Mouse (Mus musculus) adrenal gland, postnatal 14 days (tissue): ENCODE results near the gene Tnfsf15. TPM values are rescaled to one million over a fixed set of nuclear protein-coding genes. Genes with fewer than 3 reads are reported as not detected.
A peak's percentile ranks its signal among the peaks of the same experiment; 100 is the strongest.

ENCODE experiments used
- DNase-seq: peaks from one replicate; pipeline ENCODE4 v3.0.0; 2021; ENCODE audit warnings: mixed read lengths
- total RNA-seq: library from RNA; stranded (reverse); gene quantifications from 2 replicates; pipeline ENCODE4 v1.2.3, GENCODE M21; 2021

Gene Tnfsf15
- total RNA-seq, 1 experiment from 2014 or later, result 0.37 TPM

- DNase-seq, result peak; percentile 24
Observed at GRCm38 (mm10) chr4:63742101-63742500, 2.8 kb downstream of the Tnfsf15 start.

DNA sequence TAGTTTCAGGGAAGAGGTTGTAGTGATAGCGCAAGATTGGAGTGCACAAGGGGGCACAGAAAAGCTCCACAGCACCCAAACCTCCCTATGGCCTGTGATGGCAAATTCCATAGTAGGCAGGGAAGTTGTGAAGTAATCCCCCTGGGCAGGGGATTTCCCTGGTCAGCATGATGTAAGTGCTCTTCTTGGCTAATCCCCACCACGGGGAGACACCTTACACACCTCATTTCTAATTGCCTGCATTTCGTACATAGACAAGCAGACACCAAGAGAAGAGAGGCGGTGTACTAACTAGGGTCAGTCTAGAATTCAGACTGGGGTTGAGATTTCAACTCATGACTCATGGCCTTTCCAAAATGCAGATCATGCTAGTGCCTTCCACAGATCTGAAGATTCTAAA is 4.2 kb downstream of the Tnfsf15 start:
- no peak for DNase-seq

- no peak for DNase-seq
Observed at GRCm38 (mm10) chr4:63740001-63740400, 4.9 kb downstream of the Tnfsf15 start.

DNA sequence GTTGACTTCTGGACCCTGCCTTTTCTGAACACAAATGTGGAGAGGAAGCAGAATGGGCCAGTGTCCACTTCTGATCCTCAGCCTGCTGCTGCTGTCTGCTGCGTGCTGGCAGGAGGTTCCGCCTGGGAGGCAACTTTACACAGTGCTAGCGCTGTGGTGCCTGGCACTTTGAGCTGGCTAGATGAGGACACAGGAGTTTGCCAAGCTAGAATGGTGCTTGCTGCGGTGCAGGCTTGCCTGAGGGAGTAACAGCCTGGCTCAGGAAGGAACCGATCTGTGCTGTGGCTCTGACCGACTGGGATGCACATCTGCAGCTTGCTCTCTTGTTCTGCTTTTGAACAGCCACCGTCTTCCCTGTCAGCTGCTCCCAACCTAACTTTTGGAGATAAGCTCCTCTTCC is 5.4 kb downstream of the Tnfsf15 start:
- peak; percentile 43 for DNase-seq

DNA sequence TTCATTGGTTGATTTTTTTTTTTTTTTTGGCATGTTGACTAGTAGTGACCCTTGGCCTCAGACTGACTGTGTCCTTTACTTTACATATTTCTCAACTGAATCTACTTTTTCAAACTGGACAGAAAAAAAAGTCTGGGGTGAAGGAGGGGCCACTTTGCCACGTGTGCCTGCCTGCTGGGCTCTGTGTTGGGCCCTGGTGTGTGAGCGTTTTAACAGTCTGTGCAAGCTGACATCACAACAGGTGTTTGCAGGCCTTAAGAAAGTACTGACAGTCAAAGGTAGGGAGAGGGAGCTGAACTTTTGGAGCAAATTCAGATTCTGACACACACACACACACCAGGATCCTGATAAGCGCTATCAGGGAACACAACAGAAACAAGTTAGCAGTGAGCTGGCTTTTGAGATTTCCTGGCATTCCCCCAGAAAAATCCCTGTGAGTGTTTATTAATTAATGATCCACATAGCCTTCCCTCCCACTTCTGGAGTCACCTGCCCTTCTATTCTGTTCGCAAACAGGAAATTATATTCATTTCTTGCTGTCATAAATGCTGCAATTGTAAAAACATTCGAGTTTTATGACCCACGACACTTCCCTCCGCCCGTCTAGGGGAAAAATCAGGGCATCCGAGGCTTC is 6.4 kb downstream of the Tnfsf15 start:
- no peak for DNase-seq

DNA sequence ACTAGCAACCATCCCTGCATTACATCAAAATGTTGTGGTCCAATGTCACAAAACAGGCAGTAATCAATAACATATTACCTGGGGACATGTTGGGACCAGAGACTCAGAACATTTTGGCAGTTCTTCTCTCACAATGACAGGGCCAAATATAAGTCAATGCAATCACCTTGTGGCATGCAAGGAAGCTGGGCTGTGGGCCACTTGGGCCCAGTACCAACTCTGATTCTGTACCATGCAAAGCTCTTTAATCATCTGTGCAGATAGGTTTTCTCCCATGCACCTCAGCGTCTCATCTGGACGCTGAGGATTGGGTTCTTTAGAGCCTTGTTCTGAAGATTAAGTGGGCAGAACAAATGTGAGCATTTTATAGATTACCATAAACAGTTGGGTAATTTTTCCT is 13.6 kb downstream of the Tnfsf15 start:
- no peak for DNase-seq

- DNase-seq, result no peak
Observed at GRCm38 (mm10) chr4:63726727-63727126, 18.2 kb downstream of the Tnfsf15 start.

- DNase-seq, result peak; percentile 50
Observed at GRCm38 (mm10) chr4:63725981-63726380, 18.9 kb downstream of the Tnfsf15 start.

DNA sequence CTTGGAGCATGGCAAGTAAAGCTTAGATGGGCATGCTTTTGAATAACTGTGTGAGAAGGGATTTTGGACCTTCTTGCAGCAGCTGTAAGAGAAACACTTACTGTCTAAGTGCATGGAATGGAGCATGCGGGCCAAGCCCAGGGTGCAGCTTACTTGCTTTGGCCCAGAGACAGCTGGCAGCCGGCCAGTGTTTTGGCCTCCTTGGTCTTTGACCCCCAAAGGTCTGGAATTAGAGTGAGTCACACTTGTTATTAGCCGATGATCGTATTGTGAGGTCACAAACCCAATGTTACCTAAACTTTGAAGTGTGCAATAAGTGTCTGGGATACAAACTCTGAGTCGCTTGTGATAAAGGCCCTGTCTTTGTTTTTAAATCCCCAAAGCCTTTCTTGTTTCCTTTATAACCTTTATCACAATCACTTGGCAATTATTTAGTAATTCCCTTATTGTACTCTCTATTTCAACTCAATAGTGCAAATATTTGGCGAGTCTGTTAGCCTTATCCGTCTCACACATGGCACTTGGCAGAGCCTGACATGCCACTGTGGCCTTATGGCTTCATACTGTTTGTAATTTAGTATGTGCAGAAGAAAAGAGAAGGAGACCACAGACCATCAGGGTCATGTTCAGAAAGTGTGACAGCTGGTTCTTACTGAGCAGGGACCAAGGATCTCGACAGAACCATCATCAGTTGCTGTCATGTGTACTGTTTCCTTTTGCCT is 26.8 kb downstream of the Tnfsf15 start:
- peak; percentile 91 for DNase-seq

- DNase-seq, result no peak
Observed at GRCm38 (mm10) chr4:63711886-63712285, 33.0 kb downstream of the Tnfsf15 start.

GRCm38 (mm10) chr4:63710431-63711220 is 34.3 kb downstream of the Tnfsf15 start:
- peak; percentile 50 for DNase-seq

DNA sequence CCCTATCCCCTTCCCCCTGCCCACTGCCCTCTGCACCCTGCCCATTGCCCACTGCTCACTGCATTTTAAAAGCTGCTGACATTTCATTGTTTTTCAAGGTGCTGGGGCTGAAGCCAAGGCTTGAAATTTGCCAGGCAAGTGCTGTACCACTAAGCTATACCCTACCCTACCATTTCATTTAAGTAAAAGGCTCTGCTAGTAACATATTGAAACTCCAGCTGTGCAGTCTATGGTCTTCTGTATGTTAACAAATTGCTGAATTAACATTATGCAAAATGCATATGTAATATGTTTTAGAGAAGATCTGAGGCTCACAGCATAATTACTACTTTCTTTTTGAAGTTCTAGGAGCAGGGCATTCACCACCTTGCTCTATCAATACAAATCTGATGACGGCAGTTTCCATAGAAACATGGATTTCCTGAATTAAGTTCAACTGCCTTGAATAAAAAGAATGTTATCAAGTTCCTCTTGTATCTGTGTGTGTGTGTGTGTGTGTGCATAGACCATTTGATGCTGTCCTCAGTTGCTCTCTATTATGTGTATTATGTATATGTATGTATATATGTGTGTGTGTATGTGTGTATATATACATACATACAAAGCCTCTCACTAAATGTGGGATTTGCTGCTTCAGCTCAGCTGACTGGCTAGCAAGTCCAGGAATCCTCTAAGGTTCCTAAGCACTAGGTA is 38.5 kb downstream of the Tnfsf15 start:
- no peak for DNase-seq

- no peak for DNase-seq
Observed at GRCm38 (mm10) chr4:63704232-63704631, 40.7 kb downstream of the Tnfsf15 start.

GRCm38 (mm10) chr4:63703686-63704085 is 41.2 kb downstream of the Tnfsf15 start:
- DNase-seq, result no peak

- DNase-seq, result no peak
Observed at GRCm38 (mm10) chr4:63702006-63702704, 42.8 kb downstream of the Tnfsf15 start.

- DNase-seq, result no peak
Observed at GRCm38 (mm10) chr4:63699749-63700148, 45.2 kb downstream of the Tnfsf15 start.

DNA sequence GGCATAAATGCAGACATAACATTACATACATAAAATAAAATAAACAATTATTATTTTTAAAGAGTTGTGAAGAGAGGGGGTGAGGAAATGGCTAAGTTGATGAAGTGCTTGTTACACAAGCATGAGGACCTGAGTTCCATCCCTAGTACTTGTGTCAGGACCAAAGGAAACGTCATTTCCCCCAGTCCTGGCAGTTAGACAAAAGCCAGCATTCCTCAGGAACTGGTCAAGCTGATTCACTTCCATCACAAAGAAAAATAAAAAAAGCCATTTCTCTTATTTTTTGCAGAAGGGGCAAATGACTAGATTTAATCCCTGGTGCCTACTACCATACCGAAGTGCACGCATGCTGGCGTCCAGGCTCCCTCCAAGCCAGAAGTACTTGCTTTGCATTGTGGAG is 48.0 kb downstream of the Tnfsf15 start:
- no peak for DNase-seq

GRCm38 (mm10) chr4:63692351-63692750 is 52.6 kb downstream of the Tnfsf15 start:
- no peak for DNase-seq

- no peak for DNase-seq
Observed at GRCm38 (mm10) chr4:63687429-63687828, 57.5 kb downstream of the Tnfsf15 start.

GRCm38 (mm10) chr4:63686157-63686556 is 58.8 kb downstream of the Tnfsf15 start:
- peak; percentile 56 for DNase-seq

DNA sequence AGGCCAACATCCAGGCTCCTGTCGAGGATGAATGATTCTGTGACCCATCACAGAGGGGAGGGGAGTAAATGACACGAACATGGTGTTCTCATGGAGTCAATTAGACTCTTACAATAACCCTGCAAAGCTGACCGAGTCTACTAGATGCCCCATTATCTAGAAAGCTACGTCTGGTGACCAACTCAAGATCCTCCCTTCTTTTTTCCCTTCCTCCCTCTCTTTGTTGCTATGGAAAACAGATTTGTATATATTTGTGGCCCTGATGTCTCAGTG is 59.7 kb downstream of the Tnfsf15 start:
- no peak for DNase-seq
